Mouse (Mus musculus): ENCODE results near the gene Prim2. TPM values are rescaled to one million over a fixed set of nuclear protein-coding genes. Genes with fewer than 3 reads are reported as not detected.
A peak's percentile ranks its signal among the peaks of the same experiment; 100 is the strongest.

Gene Prim2
- polyA plus RNA-seq, 1 experiment = 0.91 TPM

DNA sequence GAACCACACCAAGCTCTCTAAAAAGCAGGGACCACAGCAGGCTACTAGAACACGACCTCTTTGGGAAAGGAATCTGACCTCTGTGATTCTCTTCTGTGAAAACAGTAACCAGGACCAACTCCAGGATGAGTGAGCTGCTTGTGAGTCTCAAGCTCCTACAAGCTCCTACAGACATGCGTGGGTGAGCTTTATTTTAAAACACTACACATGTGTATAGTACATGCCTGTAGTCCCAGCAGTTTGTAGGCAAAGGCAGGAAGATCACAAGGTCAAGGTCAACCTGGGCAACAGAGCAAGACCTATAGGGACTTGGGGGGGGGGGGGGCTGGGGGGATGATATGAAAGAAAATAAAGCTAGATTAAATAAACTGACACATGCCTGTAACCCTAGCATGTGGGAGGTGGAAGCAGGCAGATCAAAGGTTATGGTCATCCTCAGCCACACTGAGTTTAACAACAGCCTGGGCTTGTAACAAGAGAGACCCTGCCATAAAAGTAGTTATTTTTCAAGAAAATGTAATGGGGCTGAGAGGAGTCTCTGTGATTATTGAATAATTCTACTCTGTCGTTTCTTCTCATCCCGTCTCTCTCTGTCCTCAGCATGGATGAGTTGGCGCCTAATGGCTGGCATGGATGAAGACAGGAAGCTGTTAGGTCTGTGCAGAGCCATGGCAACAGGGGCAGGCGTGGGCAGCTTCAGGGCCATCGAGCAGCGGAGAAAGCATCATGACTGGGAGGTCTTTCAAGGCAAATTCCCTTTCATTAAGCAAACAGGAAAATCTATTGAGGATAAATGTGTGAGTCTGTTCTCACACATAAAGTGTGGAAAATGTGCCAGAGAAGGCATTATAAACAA, 78.8 kb downstream of the Prim2 start:
- Histone ChIP-seq H3K27me3 (ENCODE audit: control insufficient read depth) (no peaks in the 10 kb centered on the region), H3K36me3 (ENCODE audit: control insufficient read depth) (peaks cover 36% of the 10 kb centered on the region), H3K9me3 (ENCODE audit: control insufficient read depth, low read length) (no peaks in the 10 kb centered on the region), H3K4me3 (replicated peaks) (no peak overlapping the region), H3K4me1 (ENCODE audit: control insufficient read depth) (peaks cover 8% of the 10 kb centered on the region; the same call in 1 of the 2 replicates)
- TF ChIP-seq TAL1 (IDR thresholded peaks at IDR 0.05; ENCODE audit: low read length) (no peak), GATA1 (IDR thresholded peaks at IDR 0.05; ENCODE audit: low read length) (no peak)

DNA sequence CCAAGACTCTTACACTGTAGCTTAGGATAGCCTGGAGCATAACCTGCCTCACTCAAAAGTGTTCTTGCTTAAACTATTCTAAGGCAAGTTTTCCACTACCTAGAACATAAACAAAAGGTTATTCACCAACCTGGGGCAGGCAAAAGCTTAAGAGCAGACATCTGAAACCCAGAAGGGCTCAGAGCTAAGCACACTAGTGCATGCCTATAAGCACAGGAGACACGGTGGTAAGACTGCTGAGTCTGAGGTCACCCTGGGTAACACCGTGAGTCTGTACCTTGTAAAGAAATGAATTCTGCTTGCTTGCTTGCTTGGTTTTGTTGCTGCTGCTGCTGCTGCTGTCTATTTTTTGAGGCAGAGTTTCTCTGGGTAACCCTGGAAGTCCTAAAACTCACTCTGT, 80.1 kb downstream of the Prim2 start:
- no peak for TF ChIP-seq GATA1 (IDR thresholded peaks at IDR 0.05; ENCODE audit: low read length)
- no peak for TF ChIP-seq TAL1 (IDR thresholded peaks at IDR 0.05; ENCODE audit: low read length)
- Histone ChIP-seq H3K36me3 (ENCODE audit: control insufficient read depth) (peaks cover 39% of the 10 kb centered on the region), H3K4me1 (ENCODE audit: control insufficient read depth) (peaks cover 12% of the 10 kb centered on the region; the same call in 1 of the 2 replicates)

DNA sequence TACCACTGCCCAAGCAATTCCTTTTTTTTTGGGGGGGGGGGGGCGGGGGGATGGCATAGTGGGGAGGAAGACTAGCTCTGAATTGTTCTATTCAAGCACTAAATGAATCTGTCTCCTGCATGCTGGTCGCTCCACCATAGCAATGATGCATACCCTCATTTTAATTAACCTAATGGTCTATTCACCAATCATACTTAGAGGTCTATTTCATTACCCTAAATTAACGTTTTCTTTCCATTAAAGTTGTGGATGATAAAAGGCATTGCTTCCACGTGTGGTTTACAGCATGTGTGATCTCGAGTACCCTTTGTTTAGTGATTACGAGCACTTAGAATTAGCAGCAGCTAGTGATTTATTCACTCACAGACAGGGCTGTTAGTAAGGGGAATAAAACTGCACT, 81.0 kb downstream of the Prim2 start:
- TF ChIP-seq GATA1 (IDR thresholded peaks at IDR 0.05; ENCODE audit: low read length) (no peak), TAL1 (IDR thresholded peaks at IDR 0.05; ENCODE audit: low read length) (no peak)
- Histone ChIP-seq H3K4me1 (ENCODE audit: control insufficient read depth) (peaks cover 11% of the 10 kb centered on the region; the same call in 1 of the 2 replicates), H3K36me3 (ENCODE audit: control insufficient read depth) (peaks cover 38% of the 10 kb centered on the region), H3K4me3 (replicated peaks) (no peak overlapping the region), H3K9me3 (ENCODE audit: control insufficient read depth, low read length) (no peaks in the 10 kb centered on the region), H3K27me3 (ENCODE audit: control insufficient read depth) (no peaks in the 10 kb centered on the region)

More for the DNA sequence above, 80.1 kb downstream of the Prim2 start:
- no peaks in the 10 kb centered on the region for H3K9me3 ChIP-seq (ENCODE audit: control insufficient read depth, low read length)
- no peaks in the 10 kb centered on the region for H3K27me3 ChIP-seq (ENCODE audit: control insufficient read depth)
- no peak overlapping the region for H3K4me3 ChIP-seq (replicated peaks)

DNA sequence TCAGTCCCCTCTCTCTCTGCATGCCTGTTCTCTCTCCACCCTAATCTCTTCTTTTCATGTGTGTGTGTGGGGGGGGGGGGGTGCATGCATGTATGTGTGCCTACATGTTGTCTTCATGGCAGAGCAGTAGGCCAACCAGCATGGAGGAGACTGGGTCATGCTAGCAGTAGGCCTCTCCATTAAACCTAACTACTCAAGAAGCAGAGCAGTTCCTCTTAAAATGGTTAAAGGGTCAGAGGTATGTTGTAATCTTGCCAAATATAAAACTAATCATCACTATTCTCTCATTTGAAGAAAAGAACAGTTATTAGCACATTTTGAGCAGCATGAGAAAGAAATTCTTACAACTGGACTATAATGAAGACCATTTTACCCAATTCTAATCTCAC, 85.0 kb downstream of the Prim2 start:
- no peak overlapping the region for H3K4me3 ChIP-seq (replicated peaks)
- H3K9me3 ChIP-seq (ENCODE audit: control insufficient read depth, low read length) = no peaks in the 10 kb centered on the region
- peaks cover 31% of the 10 kb centered on the region for H3K36me3 ChIP-seq (ENCODE audit: control insufficient read depth)
- H3K4me1 ChIP-seq (ENCODE audit: control insufficient read depth) = peaks cover 22% of the 10 kb centered on the region
- H3K27me3 ChIP-seq (ENCODE audit: control insufficient read depth) = no peaks in the 10 kb centered on the region
- TF ChIP-seq GATA1 (IDR thresholded peaks at IDR 0.05; ENCODE audit: low read length) = no peak
- no peak for TF ChIP-seq TAL1 (IDR thresholded peaks at IDR 0.05; ENCODE audit: low read length)

DNA sequence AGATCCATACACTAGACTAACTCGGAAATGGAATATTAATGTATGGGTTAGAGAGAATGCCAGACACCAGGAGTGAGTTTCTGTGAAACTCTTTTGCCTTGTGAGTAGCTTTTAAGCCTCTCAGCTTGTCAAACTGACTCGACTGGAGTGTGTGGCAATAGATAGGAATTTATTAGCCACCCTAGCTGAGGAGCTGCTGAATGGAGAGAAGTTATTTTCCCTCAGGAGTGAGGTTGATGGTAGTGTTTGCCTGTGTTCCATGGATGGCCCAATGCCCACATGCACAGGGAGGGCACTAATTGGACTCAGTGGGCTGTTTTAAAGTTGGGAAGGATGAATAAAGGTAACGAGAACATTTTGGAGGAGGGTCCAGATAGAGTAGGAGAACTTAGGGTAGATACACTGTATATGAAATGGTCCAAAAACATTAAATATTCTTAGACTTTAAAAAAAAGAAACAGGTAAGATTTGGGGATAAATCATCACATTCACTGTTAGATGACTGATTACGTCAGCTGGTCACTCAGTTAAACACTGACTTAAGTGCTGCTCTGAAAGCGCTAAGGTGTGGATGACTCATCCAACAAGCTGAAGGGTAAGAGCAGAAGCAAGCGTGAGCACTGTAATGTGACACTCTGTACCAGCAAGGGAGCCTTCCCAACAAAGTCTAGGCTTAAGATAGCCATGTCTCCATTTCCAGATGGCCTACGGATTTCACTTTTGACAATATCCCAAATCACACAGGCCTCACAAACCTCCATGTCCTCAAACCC, 85.6 kb downstream of the Prim2 start:
- no peaks in the 10 kb centered on the region for H3K27me3 ChIP-seq (ENCODE audit: control insufficient read depth)
- no peaks in the 10 kb centered on the region for H3K9me3 ChIP-seq (ENCODE audit: control insufficient read depth, low read length)
- H3K4me1 ChIP-seq (ENCODE audit: control insufficient read depth) = peaks cover 23% of the 10 kb centered on the region
- H3K4me3 ChIP-seq (replicated peaks) = no peak overlapping the region
- H3K36me3 ChIP-seq (ENCODE audit: control insufficient read depth) = peaks cover 30% of the 10 kb centered on the region
- TF ChIP-seq TAL1 (IDR thresholded peaks at IDR 0.05; ENCODE audit: low read length) (no peak), GATA1 (IDR thresholded peaks at IDR 0.05; ENCODE audit: low read length) (no peak)

DNA sequence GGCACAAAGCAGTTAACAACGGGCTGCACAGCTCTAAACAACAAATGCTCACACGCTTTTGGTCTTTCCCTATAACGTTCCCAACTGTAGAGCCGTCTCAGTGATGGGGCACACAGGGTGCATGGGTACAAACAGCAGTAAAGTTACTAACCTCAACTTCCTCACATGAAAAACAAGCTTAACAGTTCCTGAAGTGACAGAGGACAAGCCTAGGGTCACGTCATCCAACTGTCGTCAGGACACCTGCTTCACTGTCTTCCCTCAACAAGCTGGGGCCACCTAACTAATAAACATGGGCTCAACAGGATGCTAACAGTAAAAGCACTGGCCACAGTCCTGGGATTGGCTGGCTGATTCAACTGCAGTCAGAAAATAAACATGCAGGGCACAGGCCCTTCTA, 91.0 kb downstream of the Prim2 start:
- Histone ChIP-seq H3K27me3 (ENCODE audit: control insufficient read depth) (no peaks in the 10 kb centered on the region), H3K4me1 (ENCODE audit: control insufficient read depth) (peaks cover 43% of the 10 kb centered on the region), H3K36me3 (ENCODE audit: control insufficient read depth) (peaks cover 33% of the 10 kb centered on the region), H3K9me3 (ENCODE audit: control insufficient read depth, low read length) (no peaks in the 10 kb centered on the region), H3K4me3 (replicated peaks) (no peak overlapping the region)
- no peak for TF ChIP-seq TAL1 (IDR thresholded peaks at IDR 0.05; ENCODE audit: low read length)
- no peak for TF ChIP-seq GATA1 (IDR thresholded peaks at IDR 0.05; ENCODE audit: low read length)

DNA sequence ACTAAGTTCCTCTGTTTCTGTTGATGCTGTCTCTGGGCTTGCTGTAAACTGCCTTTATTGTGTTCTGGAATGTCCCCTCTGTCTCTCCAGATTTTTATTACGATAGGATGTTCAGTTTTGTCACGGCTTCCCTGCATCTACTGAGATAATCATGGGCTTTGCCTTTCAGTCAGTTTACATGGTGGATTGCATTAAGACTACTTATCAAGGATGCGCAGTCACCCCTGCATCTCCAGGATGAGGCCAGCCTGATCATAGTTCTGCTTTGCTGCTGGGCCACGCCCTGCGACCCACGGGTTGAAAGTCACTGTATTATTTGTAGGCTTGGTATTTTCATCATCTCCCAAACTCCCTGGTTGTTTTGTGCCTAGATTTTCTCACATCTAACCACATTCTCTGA, 95.1 kb downstream of the Prim2 start:
- Histone ChIP-seq H3K4me1 (ENCODE audit: control insufficient read depth) (peaks cover 56% of the 10 kb centered on the region), H3K27me3 (ENCODE audit: control insufficient read depth) (no peaks in the 10 kb centered on the region), H3K4me3 (replicated peaks) (peak overlapping the region; percentile 26), H3K9me3 (ENCODE audit: control insufficient read depth, low read length) (0 out of 2 replicates have a peak, but pooled peaks cover 3% of the 10 kb centered on the region), H3K36me3 (ENCODE audit: control insufficient read depth) (peaks cover 40% of the 10 kb centered on the region)
- TF ChIP-seq TAL1 (IDR thresholded peaks at IDR 0.05; ENCODE audit: low read length) = peak; percentile 87
- peak; percentile 75 for TF ChIP-seq GATA1 (IDR thresholded peaks at IDR 0.05; ENCODE audit: low read length)

DNA sequence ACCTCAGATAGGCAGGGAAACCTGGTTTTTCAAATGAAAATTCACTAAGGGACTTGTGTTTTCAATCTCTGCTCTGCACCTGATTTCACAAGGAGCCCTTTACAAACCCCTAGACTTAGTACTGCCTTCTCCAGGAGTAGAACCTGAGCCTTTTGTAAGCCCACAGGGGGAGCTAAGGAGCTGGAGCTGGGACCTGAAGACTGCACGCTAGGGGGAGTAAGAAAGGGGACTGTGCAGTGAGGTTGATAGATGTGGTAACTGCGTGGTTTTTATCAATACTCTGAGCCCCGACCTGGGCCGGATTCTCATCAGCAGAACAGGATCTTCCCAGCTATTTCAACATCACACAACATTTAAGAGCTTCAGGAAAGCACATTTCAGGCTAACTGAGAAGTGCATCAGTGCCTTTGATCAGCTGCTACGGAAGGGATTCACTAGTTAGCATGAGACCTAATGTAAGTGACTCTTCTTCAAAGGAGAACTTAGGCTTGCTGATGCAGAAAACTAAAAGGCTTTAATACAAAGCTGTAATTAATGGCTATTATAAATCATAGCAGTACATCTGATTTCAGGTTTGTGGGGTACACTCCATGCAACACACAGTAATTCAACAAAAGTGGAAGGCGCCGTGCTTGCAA, 103.7 kb downstream of the Prim2 start:
- Histone ChIP-seq H3K4me3 (replicated peaks) (no peak overlapping the region), H3K27me3 (ENCODE audit: control insufficient read depth) (no peaks in the 10 kb centered on the region), H3K9me3 (ENCODE audit: control insufficient read depth, low read length) (no peaks in the 10 kb centered on the region), H3K4me1 (ENCODE audit: control insufficient read depth) (peaks cover 10% of the 10 kb centered on the region), H3K36me3 (ENCODE audit: control insufficient read depth) (peaks cover 26% of the 10 kb centered on the region)
- TF ChIP-seq GATA1 (IDR thresholded peaks at IDR 0.05; ENCODE audit: low read length) (no peak), TAL1 (IDR thresholded peaks at IDR 0.05; ENCODE audit: low read length) (no peak)

DNA sequence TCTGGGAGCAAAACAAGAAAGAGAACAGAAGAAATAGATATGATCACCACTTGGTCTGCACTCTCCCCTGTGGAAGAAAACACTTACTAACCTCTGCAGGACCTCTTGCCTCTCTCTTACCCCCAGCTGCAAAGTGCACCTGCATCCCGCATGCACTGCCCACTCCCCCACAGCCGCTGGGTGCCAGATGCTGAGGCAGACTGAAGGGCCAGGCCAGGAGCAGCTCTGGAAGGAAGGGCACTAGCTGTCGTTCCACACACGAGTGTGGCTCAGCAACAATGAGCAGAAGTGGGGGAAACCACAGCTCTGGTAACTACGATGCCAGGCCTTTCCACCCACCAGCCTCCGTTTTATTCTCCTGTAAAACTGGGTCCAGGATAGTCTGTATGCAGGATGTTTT, 105.6 kb downstream of the Prim2 start:
- Histone ChIP-seq H3K9me3 (ENCODE audit: control insufficient read depth, low read length) (no peaks in the 10 kb centered on the region), H3K4me3 (replicated peaks) (no peak overlapping the region), H3K36me3 (ENCODE audit: control insufficient read depth) (peaks cover 26% of the 10 kb centered on the region), H3K27me3 (ENCODE audit: control insufficient read depth) (no peaks in the 10 kb centered on the region), H3K4me1 (ENCODE audit: control insufficient read depth) (peaks cover 10% of the 10 kb centered on the region)
- no peak for TF ChIP-seq GATA1 (IDR thresholded peaks at IDR 0.05; ENCODE audit: low read length)
- TF ChIP-seq TAL1 (IDR thresholded peaks at IDR 0.05; ENCODE audit: low read length) = no peak
